Mouse (Mus musculus) induced T-regulatory cell, adult 2 months (primary cell): Measurements from ENCODE around the gene Junb.
A peak's percentile ranks its signal among the peaks of the same experiment; 100 is the strongest.

Source experiments
- DNase-seq: peaks from one replicate; pipeline ENCODE4 v3.0.0-alpha.2; 2012; ENCODE audit warnings: low read depth

Gene Junb

DNA sequence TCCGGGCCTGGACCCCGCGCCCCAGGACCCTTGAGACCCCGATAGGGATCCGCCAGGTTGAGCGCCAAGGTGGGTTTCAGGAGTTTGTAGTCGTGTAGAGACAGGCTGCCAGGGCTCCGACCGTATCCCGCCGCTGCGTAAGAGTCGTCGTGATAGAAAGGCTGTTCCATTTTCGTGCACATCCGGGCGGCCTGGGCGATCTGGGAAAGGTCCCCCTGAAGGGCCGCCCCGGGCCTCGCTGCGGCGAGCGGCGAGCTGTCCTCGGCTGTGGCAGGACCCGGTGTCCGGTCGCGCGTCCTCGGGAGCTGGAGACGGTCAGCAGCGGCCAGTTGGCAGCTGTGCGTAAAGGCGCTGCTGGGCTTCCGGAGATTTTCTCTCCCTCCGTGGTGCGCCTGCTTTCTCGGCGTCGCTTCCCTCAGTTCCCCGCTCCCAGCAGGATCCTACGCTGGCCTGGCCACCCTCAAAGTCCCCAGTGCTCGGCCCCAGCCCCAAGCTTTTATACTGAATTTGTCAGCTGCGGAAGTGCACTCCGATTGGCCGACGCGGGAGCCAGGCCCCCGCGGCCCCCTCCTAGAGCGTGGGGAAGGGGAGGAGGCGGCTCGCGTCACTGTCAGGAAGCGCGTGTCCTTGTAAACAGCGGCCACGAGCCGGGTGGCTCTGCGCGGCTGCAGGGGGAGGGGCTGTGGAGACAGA is at the start of gene Junb:
TSS of gene Junb (minus strand) at position 471 of the 693 bp plus-strand sequence.
- peak; percentile 98 for DNase-seq

DNA sequence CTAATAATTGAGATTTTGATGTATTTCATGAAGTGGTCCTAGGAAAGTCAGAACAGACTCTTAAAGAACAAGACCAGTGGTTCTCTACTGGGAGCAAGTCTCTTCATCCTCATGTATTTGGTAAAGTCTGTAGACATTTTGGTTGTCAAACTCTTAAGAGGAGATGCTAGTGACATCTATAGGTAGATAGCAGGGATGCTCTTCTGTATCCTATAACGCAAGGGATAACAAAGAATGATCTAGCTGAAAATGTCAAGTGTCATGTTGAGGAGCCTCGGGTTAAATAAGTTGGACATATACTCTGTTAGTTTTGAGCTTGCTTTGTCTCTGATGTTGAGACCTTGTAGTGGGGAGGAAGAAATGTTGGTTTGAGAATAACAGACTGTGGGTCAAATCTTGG is 49.4 kb upstream of the Junb start:
- no peak for DNase-seq

DNA sequence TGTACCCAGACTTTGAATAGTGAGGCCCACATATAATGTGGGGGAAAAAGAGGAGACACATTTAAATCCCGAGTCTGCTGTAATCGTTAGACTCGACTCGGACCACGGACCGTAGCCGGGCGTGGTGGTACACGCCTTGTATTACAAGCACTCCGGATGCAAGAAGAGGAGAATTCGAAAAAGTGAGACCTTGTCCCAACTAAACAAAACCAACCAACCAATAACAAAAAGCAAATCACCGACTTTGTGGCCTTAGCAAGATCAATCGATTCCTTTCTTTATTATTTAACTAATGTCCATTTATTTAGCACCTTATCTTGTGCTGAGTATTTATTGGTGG is 49.0 kb upstream of the Junb start:
- DNase-seq = peak; percentile 53

DNA sequence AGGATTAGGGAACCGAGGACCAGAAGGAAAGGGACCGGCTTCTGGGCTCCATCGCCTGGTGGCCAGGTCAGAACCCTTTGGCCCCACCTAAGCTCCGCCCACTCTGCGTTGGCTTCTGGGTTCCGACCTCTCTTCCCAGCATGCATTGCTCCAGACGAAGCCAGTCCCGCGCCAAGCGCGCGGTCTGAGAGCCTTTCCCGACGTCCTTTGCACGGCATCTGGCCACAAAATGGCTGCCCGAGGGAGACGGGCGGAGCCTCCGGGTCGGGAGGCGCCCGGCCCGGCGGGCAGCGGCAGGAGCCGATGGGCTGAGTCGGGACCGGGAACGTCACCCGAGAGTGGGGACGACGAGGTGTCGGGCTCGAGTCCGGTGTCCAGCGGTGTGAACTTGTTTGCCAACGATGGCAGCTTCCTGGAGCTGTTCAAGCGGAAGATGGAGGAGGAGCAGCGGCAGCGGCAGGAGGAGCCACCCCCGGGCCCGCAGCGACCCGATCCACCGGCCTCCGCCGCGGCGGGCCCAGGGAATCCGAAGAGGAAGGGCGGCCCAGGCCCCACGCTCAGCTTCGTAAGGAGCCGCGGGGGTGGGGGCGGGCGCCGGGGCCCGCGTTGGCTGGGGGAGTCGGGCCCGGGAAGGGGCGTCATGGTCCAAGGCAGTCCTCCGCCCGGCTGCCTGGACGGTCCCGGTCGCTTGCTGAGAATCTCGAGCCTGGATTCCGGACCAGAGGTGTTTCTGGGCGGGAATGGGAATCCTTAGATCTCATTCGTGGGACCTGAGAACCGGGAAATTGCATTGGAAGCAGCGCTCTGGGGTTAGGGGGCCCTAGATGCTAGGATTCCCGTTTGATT is 48.4 kb upstream of the Junb start, which contains the start of gene Trir:
TSS of gene Trir (plus strand) at position 154 of the 846 bp plus-strand sequence.
- DNase-seq = peak; percentile 97

DNA sequence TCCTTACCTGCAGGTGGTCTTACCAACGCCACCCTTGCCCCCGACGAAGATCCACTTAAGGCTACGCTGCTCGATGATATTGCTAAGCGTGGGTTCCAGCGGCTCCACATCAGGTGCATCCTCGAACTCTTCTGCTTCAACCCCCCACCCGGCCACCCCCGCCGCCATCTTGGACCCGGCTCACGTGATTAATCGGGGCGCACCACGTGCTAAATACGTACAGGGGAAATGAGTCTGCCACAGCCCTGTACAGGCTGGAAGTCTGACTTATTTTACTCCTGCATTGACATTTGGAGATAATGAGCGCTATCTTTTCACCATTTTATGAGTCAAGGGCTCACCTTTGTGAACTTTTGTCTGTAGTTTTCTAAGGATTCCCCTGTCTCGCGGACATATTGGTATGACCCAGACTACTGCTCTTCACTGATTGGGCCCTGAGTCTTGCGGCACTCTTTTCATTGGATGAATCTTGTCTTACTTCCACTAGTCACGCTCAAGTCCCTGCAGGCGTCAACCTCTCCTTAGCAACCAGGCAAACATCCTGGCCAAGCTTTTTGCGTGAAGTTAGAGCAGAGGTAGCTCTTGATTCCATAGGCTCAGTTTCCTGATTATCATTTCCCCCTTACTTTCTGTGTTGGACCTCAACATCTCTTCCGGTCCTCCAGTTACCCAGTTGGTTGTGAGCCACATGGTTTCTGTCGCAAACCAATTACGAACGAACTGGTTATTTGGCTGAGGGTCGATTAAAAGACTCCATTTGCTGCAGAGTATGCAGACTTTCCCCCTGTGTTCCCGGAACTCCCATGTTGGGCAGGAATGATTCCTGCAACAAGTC is 46.8 kb upstream of the Junb start, which contains the start of gene Asna1:
TSS of gene Asna1 (minus strand) at position 184 of the 835 bp plus-strand sequence.
- DNase-seq = peak; percentile 98

DNA sequence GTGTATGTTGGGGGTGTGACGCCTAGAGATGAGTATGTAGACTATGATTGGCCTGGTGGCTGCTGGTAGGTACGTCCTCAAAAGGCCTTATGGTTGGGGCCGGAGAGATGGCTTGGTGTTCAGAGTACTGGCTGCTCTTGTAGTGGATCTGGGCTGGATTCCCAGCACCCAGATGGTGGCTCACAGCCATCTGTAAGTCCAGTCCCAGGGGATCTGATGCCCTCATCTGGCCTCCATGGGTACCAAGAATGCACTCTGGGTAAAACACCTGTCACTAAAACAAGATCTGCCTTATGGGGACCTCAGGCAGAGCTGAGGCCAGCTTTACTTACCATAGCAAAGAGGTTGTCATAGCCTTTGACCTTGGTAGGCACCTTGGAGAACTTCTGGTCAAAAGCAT is 45.3 kb upstream of the Junb start:
- no peak for DNase-seq

DNA sequence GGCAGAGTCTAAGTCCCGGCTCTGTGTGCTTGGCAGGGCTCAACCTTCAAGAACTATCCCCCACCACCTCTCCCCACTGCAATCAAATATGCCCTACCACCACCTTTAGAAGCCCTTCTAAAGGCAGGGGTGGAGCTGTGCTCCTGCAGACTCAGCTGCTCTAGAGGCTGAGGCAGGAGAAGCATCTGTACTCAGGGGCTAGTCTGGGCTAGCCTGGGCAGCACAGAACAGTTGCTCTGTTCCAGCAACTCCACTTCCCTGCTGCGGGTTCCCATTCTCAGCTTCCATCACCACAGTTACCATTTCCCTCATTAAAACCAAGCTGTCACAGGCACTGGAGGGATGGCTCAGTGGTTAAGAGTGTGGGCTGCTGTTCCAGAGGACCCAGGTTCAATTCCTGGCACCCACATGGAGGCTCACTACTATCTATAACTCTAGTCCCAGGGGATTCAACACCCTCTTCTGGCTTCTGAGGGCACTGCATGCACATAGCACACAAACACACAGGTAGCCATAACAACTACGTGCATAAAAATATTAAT is 43.1 kb upstream of the Junb start:
- no peak for DNase-seq

DNA sequence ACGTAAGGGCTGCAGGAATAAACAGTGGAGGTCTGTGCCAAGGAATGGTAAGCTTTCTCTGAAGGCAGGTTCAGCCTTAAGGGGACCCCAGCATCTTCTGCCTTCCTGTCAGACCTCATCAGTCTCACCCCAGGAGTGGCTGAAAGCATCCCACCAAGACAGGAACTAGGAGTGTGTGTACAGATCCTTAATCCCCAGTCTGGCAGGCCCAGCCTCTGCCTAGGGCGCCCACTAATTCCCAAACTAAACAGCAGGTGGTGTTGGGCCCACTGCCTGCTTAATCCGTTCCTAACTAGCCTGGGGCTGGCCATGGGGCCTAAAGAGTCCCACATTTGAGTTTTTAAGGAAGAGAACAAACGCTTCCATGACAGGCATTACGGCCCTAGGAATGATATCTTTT is 38.7 kb upstream of the Junb start:
- no peak for DNase-seq

DNA sequence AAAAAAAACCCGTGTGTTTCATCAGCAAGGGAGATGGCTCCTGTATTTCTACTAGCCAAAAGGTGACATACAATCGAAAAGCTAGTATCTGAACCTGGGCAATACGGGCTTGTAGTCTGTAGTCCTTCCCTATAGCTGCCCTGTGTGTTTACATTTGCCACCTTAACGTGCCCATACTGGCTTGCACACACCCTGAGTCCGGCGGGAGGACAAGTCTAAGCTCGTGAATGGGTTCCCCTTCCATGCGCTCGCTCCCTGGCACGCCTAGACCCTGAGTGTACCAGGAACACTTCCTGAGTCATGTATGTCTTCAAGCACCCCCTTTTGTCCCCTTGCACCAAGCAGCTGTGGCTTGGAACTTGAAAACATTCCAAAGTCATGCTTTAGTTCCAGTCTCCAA is 38.2 kb upstream of the Junb start:
- DNase-seq = no peak

DNA sequence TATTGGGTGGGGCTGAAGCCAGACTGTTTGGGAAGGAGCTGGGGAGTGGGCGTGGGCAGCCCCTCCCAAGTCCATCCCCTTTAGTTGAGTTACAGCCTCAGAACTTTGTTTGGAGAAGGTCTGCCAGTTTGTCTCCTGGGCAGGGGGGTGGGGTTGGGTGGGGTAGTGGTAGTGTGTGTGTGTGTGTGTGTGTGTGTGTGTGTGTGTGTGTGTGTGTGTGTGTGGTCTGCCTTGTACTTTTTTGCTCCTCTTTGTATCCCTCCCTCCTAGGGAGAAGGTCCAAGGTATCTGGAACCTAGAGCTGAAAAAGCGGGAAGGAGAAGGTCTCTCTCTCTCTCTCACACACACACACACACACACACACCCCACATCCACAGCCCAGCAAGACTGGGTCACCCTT is 35.9 kb upstream of the Junb start, which contains the start of gene Best2:
TSS of gene Best2 (minus strand) at position 101 of the 400 bp plus-strand sequence.
- no peak for DNase-seq

DNA sequence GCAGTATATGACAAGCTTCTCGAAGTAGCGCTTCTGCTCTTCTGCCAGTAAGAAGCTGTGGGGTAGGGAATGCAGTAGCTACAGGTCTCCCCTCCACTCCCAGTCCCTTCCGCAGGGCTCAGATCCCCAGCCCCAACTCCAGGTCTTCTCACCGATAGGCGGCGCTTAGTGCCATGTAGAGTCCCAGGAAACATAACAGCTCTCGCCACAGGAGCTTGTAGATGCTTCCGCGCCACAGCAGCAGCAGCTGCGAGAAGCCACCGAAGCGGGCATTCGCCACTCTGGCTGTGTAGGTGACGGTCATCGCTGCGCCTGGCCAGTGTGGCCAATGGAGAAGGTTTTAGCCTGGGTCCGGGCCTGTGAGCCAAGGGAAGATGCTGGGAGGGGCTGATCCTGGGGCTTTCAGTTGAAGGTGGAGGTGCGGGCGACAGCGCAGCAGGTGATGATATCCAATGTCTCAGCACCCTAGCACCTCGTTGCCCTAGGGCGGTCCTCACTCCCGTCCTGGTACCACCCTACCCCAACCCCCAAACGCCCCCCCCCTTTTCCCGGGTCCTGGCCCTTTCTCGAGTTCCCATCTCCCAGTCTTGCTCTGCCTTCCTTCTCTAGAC is 34.8 kb upstream of the Junb start:
- DNase-seq = peak; percentile 89

DNA sequence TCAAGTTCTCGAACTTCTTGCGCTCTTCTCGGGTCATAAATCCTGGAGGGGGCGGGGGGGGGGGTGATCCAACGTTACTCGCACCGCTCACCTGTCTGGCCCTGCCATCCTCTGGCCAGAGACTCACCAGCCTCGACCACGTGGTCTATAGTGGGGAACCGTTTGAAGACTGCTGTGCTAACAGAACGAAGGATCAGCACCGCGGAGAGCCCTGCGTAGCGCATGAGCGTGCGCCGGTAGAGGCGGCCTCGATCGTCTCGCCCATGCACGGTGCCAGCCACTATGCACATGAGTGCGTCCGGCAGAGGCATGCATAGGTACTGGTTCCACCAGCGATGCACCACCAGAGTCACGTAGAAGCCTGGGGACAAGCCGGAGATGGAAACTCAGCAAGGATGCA is 32.7 kb upstream of the Junb start:
- DNase-seq = no peak

DNA sequence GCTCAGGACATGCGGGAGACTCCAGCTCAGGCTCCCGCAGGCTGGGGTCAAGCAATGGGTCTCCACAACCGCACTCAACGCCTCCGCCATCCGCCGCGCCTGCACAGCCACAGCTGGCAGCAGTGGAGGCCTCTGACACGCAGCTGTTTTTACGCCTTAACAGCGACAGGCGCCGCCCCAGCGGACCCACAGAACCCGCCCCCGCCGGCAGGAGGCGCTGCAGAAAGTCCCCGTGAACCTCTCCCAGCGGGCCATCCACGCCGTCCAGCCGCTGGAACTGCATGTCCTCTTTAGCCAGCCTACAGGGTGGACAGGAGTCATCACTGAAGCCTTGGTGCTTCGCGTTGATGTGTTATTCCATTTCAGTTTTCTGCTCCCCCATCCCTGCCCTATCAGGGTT is 29.2 kb upstream of the Junb start:
- peak; percentile 72 for DNase-seq

DNA sequence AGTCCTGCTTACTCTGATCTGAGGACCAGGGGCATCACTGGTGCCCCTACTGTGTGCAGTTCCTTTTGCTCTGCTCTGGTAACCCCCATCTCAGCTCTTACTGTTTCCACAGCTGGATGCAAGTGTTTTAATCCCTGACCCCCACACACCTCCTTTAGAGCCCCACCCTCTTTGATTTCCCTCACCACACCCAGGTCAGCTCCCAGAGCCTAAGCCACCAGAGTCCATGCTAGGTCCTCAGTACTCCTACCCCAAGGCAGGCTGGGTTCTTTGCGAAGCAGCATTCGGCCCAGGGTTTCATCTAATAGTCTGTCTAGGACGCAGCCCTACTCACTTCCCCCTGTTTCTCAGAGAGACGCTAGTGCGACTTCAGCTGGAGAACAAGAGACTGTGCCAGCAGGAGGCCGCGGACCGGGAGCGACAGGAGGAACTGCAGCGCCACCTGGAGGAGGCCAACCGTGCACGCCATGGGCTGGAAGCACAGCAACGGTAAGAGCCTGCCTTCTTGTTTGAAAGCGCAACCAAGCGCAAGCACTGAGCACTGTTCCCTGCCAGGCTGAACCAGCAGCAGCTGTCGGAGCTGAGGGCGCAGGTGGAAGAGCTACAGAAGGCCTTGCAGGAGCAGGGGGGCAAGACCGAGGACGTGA is 19.3 kb upstream of the Junb start:
- DNase-seq = peak; percentile 93

DNA sequence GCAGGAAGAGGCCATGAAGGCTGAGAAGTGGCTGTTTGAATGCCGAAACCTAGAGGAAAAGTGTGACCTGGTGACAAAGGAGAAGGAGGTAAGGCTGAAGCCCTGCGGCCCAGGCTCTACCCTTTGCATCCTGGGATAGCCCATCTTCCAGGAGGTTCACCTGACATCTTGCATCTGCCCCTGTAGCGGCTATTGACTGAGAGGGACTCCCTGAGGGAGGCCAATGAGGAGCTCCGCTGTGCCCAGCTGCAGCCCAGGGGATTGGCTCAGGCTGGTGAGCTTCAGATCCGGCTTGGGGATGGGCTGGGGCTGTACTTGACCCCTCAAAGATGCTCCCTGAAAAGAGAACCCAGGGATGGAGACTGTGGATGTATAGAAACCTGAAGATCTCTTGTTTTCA is 18.5 kb upstream of the Junb start:
- no peak for DNase-seq

DNA sequence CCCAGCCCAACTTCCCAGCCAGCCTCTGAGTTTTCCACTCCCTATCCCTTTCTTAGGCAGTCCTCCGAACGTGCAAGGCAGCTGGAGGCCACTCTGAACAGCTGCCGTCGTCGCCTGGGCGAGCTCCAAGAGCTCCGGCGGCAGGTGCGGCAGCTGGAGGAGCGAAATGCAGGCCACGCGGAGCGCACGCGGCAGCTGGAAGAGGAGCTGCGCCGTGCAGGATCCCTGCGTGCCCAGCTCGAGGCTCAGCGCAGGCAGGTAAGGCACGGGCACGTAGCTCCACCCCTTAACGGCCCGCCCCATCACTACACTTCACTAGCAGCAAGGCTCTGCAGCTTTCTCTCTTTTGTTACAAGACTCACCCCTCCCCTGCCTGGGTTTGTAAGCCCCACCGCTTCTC is 17.2 kb upstream of the Junb start:
- DNase-seq = no peak

DNA sequence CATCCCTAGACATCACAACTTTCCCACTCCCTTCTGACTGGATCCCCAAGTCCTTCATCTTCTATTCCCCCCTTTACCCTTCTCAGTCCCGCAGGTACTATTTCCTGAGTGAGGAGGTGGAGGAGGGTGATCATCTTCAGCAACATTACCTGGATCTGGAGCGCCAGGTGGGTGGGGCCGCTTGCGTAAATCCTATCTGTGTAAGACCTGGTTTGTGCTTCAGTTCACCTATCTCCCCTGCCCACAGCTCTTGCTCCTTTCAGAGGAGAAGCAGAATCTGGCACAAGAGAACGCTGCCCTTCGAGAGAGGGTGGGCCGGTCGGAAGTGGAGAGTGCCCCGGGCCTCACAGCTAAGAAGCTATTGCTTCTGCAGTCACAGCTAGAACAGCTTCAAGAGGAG is 15.9 kb upstream of the Junb start:
- DNase-seq = no peak

DNA sequence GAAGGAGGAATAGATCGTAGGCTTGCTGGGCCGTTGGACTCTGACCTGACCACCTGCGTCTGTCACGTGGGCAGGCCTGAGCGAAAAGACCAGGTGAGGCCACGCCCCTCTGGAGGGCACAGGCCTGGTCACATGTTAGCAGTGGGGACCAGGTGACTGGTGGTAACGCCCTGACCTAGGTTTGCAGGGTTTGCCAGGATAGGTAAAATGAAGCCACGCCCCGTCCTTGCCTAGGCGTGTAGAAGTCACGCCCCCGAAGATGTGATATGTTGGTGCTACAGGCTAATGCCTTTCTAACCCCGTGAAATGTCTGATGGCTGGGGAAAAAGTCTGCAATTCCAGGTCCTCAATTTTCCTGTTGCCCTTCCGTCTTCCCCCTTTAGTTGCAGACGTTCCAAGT is 12.3 kb upstream of the Junb start:
- peak; percentile 82 for DNase-seq

DNA sequence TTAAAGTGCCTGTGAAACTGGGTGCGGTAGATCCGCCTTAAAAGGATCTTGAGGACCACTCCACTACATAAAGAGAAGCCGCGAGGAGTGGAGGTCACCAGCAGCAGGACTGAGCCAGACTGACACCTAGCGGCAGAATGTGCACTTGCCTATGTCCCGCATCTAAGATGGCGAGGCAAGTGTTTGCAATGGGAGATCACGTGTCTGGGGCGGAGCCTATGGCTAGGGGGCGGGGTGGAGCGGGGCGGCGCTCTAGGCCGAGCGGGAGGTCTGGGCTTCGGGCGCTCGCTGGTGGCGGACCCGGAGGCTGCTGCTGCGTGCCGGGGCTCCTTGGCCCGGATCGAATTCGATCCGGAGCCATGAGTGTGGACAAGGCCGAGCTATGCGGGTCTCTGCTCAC is 11.8 kb upstream of the Junb start, which contains the start of gene Hook2:
TSS of gene Hook2 (plus strand) at position 255 of the 400 bp plus-strand sequence.
- peak; percentile 100 for DNase-seq

DNA sequence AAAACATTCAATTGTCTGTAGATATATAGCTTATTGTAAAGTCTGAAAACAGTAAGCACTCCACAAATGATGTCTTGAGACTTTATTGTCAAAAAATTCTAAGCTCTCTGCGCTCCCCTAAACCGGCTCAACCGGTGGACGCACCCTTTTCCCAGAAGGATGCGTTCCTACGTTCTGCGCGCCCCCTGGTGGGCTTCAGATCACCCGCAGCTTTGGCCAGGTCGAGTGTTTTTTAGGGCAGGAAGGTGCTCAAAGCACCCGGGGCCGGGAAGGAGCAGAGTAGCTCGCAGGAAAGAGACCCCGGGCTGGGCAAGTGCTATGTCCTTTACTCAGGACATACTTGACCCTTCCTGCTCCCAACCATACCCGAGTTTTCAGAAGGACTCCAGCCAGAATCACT is 11.3 kb upstream of the Junb start:
- DNase-seq = peak; percentile 96

DNA sequence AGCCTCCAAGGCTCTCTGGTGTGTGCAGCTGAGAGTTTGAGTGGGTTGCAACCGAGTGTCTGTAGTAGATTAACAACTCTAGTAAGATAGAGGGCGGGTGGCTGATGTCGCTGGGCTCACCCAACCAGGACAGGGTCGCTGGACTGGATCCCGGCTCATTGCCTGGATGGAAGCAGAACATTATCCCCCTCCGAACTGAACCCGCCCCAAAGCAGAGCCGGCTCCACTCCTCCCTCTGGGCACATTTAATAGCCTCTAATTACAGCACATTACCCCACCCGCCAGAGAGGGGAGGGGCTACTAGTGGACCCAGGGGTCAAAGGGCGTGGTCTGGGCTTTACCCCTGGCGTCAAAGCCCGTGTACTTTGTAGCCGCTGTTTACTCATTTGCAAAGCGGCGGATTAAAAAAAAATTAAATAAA is 10.8 kb upstream of the Junb start:
- DNase-seq = no peak
